ENCODE assay signal across 7 mouse cellular contexts in genomic region chr3:51396219-51397068, GRCm38 (mm10). TPM values are rescaled to one million over a fixed set of nuclear protein-coding genes. Genes with fewer than 3 reads are reported as not detected.
A peak's percentile ranks its signal among the peaks of the same experiment; 100 is the strongest.
DNase-seq lines count a peak whose midpoint lies in the region; ATAC-seq lines count a peak whose summit lies in the region.

TSS of gene Mgarp (minus strand) at chr3:51396738.

- H3K36me3 ChIP-seq in forebrain, embryonic 16.5 days (ENCODE audit: control insufficient read depth, insufficient read depth) = no peaks in the 10 kb centered on the region
- H3K36me3 ChIP-seq in hindbrain, embryonic 11.5 days (ENCODE audit: control insufficient read depth, insufficient read depth, low read length) = no peaks in the 10 kb centered on the region
- no peaks in the 10 kb centered on the region for H3K36me3 ChIP-seq in midbrain, embryonic 16.5 days (ENCODE audit: control insufficient read depth, insufficient read depth, low read length)
- no peaks in the 10 kb centered on the region for H3K36me3 ChIP-seq in stomach, embryonic 16.5 days (ENCODE audit: control insufficient read depth, insufficient read depth, low read length)

- peak within 1 kb of the TSS; percentile 72 for H3K4me3 ChIP-seq in brown adipose tissue, adult 24 weeks (ENCODE audit: insufficient read depth, low read depth, low read length)
- H3K4me3 ChIP-seq in forebrain, embryonic 16.5 days (replicated peaks; ENCODE audit: low read length) = peak within 1 kb of the TSS; percentile 43
- peak within 1 kb of the TSS; percentile 41 for H3K4me3 ChIP-seq in hindbrain, embryonic 11.5 days (ENCODE audit: low read depth, low read length)
- peak within 1 kb of the TSS; percentile 41 for H3K4me3 ChIP-seq in midbrain, embryonic 16.5 days (ENCODE audit: low read depth, low read length)
- peak within 1 kb of the TSS; percentile 57 for H3K4me3 ChIP-seq in stomach, embryonic 16.5 days (replicated peaks; ENCODE audit: low read length)

- DNase-seq in NIH3T3 (ENCODE audit: low read depth) = peak; percentile 62
- DNase-seq in hindbrain, embryonic 11.5 days (ENCODE audit: low spot score) = peak; percentile 85
- DNase-seq in liver = peak; percentile 85

- no peaks in the 10 kb centered on the region for H3K4me1 ChIP-seq in brown adipose tissue, adult 24 weeks (ENCODE audit: control insufficient read depth, insufficient read depth, insufficient read length, low read length)
- H3K4me1 ChIP-seq in forebrain, embryonic 16.5 days (replicated peaks; ENCODE audit: control insufficient read depth, insufficient read depth, low read length) = no peaks in the 10 kb centered on the region; the same call in 1 of the 2 replicates
- H3K4me1 ChIP-seq in hindbrain, embryonic 11.5 days (replicated peaks; ENCODE audit: control insufficient read depth, insufficient read depth, low read length) = 0 out of 2 replicates have a peak, but pooled peaks cover 2% of the 10 kb centered on the region
- peaks cover 8% of the 10 kb centered on the region for H3K4me1 ChIP-seq in midbrain, embryonic 16.5 days (ENCODE audit: control insufficient read depth, insufficient read depth, low read length)
- no peaks in the 10 kb centered on the region for H3K4me1 ChIP-seq in stomach, embryonic 16.5 days (ENCODE audit: control insufficient read depth, insufficient read depth, low read length)

- H3K27ac ChIP-seq in brown adipose tissue, adult 24 weeks (replicated peaks; ENCODE audit: low read depth, low read length) = no peak within 1 kb of the TSS
- H3K27ac ChIP-seq in forebrain, embryonic 16.5 days (ENCODE audit: low read length) = no peak within 1 kb of the TSS
- no peak within 1 kb of the TSS for H3K27ac ChIP-seq in hindbrain, embryonic 11.5 days (ENCODE audit: low read depth, low read length)
- H3K27ac ChIP-seq in midbrain, embryonic 16.5 days (ENCODE audit: low read length) = no peak within 1 kb of the TSS
- H3K27ac ChIP-seq in stomach, embryonic 16.5 days (ENCODE audit: low read length) = no peak within 1 kb of the TSS

- peaks cover 8% of the 10 kb centered on the region; the same call in 1 of the 2 replicates for H3K27me3 ChIP-seq in forebrain, embryonic 16.5 days (replicated peaks; ENCODE audit: control insufficient read depth, insufficient read depth, low read length)
- peaks cover 9% of the 10 kb centered on the region; the same call in 1 of the 2 replicates for H3K27me3 ChIP-seq in hindbrain, embryonic 11.5 days (ENCODE audit: control insufficient read depth, insufficient read depth, low read length)
- H3K27me3 ChIP-seq in midbrain, embryonic 16.5 days (ENCODE audit: control insufficient read depth, insufficient read depth, low read depth, low read length) = peaks cover 22% of the 10 kb centered on the region
- H3K27me3 ChIP-seq in stomach, embryonic 16.5 days (ENCODE audit: control insufficient read depth, insufficient read depth, low read length) = peaks cover 5% of the 10 kb centered on the region

- no peaks in the 10 kb centered on the region for H3K9me3 ChIP-seq in forebrain, embryonic 16.5 days (ENCODE audit: control insufficient read depth, low read length)
- H3K9me3 ChIP-seq in hindbrain, embryonic 11.5 days (ENCODE audit: control insufficient read depth, low read length) = no peaks in the 10 kb centered on the region
- H3K9me3 ChIP-seq in midbrain, embryonic 16.5 days (replicated peaks; ENCODE audit: control insufficient read depth, low read length, poor library complexity, severe bottlenecking) = no peaks in the 10 kb centered on the region
- H3K9me3 ChIP-seq in stomach, embryonic 16.5 days (replicated peaks; ENCODE audit: control insufficient read depth, low read length) = no peaks in the 10 kb centered on the region

- 2% methylated on average over 41 of the region's 41 CpGs for WGBS in forebrain, embryonic 16.5 days
- 2% methylated on average over 41 of the region's 41 CpGs for WGBS in hindbrain, embryonic 11.5 days
- WGBS in midbrain, embryonic 16.5 days = 2% methylated on average over 40 of the region's 41 CpGs
- 3% methylated on average over 41 of the region's 41 CpGs for WGBS in stomach, embryonic 16.5 days

- H3K9ac ChIP-seq in forebrain, embryonic 16.5 days (replicated peaks; ENCODE audit: low read depth, low read length) = peak within 1 kb of the TSS; percentile 35; the same call in 1 of the 2 replicates
- peak within 1 kb of the TSS; percentile 49 for H3K9ac ChIP-seq in hindbrain, embryonic 11.5 days (ENCODE audit: low read depth, low read length)
- H3K9ac ChIP-seq in midbrain, embryonic 16.5 days (ENCODE audit: low read depth, low read length) = peak within 1 kb of the TSS; percentile 53
- H3K9ac ChIP-seq in stomach, embryonic 16.5 days (ENCODE audit: low read length) = peak within 1 kb of the TSS; percentile 70

- H3K4me2 ChIP-seq in forebrain, embryonic 16.5 days (ENCODE audit: low read length) = peak within 1 kb of the TSS; percentile 68
- peak within 1 kb of the TSS; percentile 68 for H3K4me2 ChIP-seq in hindbrain, embryonic 11.5 days (replicated peaks; ENCODE audit: low read depth, low read length)
- peak within 1 kb of the TSS; percentile 85 for H3K4me2 ChIP-seq in midbrain, embryonic 16.5 days (ENCODE audit: low read length)
- H3K4me2 ChIP-seq in stomach, embryonic 16.5 days (ENCODE audit: low read depth, low read length) = peak within 1 kb of the TSS; percentile 71

- ATAC-seq in forebrain, embryonic 16.5 days = peak; percentile 81
- peak; percentile 87 for ATAC-seq in hindbrain, embryonic 11.5 days (ENCODE audit: low FRiP score)
- peak; percentile 63; the same call in 1 of the 2 replicates for ATAC-seq in midbrain, embryonic 16.5 days
- ATAC-seq in stomach, embryonic 16.5 days (ENCODE audit: insufficient read depth, low FRiP score) = peak; percentile 85

RNA-seq across cellular contexts. Expression of gene Mgarp, which starts in this region (rescaled TPM):
- polyA plus RNA-seq in brown adipose tissue, adult 24 weeks (2012; ENCODE audit: insufficient read depth, insufficient read length, missing spikeins) = not detected in 2 replicates
- polyA plus RNA-seq in forebrain, embryonic 16.5 days (2015; fragmentation: Nextera tagmentation; extraction: Ambion mirVana) = 0.44 and 1.4 TPM in 2 replicates
- 4.0 and 5.5 TPM in 2 replicates for polyA plus RNA-seq in hindbrain, embryonic 11.5 days (2014; fragmentation: Nextera tagmentation; extraction: Ambion mirVana)
- 0.39 and 0.82 TPM in 2 replicates for polyA plus RNA-seq in midbrain, embryonic 16.5 days (2015; fragmentation: Nextera tagmentation; extraction: Ambion mirVana)
- polyA plus RNA-seq in stomach, embryonic 16.5 days (2015; fragmentation: Nextera tagmentation; extraction: Ambion mirVana) = 4.2 and 4.5 TPM in 2 replicates

Comparison
In these comparisons a context has a peak if more than half of its experiments do, and no peak if none do; other contexts are left out.
1. Peak in ATAC-seq, H3K4me3 ChIP-seq, H3K9ac ChIP-seq and H3K4me2 ChIP-seq in midbrain, embryonic 16.5 days; RNA of the gene not detected or under 1 TPM.